Mouse (Mus musculus) forebrain, embryonic 12.5 days (tissue): ENCODE data around the gene Kcne4. TPM values are rescaled to one million over a fixed set of nuclear protein-coding genes. Genes with fewer than 3 reads are reported as not detected.
"Not testable (repeated sequence)": the region's sequence is repeated elsewhere in the genome, so short reads cannot be mapped to it uniquely, and the experiment has no call there.

Experiments used
- ATAC-seq: fragments of 200-750 bp; cut with Nextera tagmentation; 2 replicates; pipeline ENCODE4 v1.8.0; 2017; ENCODE audit warnings: moderate TSS enrichment; ENCODE audit not compliant: low FRiP score
- H3K27ac ChIP-seq: fragments of 300-500 bp; sonication (generic); 2 replicates; pipeline ENCODE4 v1.5.1; 2016; ENCODE audit warnings: mild to moderate bottlenecking
- H3K27me3 ChIP-seq: fragments of 300-500 bp; sonication (generic); 2 replicates; pipeline ENCODE4 v1.6.1; 2016; ENCODE audit warnings: mild to moderate bottlenecking
- H3K36me3 ChIP-seq: fragments of 300-500 bp; sonication (generic); replicated peaks from 2 replicates; pipeline ENCODE4 v1.6.1; 2016; ENCODE audit warnings: mild to moderate bottlenecking
- H3K4me1 ChIP-seq: fragments of 300-500 bp; sonication (generic); 2 replicates; pipeline ENCODE4 v1.6.1; 2016
- H3K4me2 ChIP-seq: fragments of 300-500 bp; sonication (generic); 2 replicates; pipeline ENCODE4 v1.6.1; 2016; ENCODE audit warnings: mild to moderate bottlenecking, moderate library complexity
- H3K4me3 ChIP-seq: fragments of 300-500 bp; sonication (generic); replicated peaks from 2 replicates; pipeline ENCODE4 v1.5.1; 2016; ENCODE audit warnings: mild to moderate bottlenecking
- H3K9ac ChIP-seq: fragments of 300-500 bp; sonication (generic); 2 replicates; pipeline ENCODE4 v1.6.1; 2016; ENCODE audit warnings: mild to moderate bottlenecking
- H3K9me3 ChIP-seq: fragments of 300-500 bp; sonication (generic); 2 replicates; pipeline ENCODE4 v1.6.1; 2016
- WGBS: fragments of 180-500 bp; shearing (Covaris S2); methylation state at CpG from one replicate; pipeline ENCODE4 v1.1.7; 2016; 5-methylcytosine and 5-hydroxymethylcytosine counted together
- polyA plus RNA-seq: library from polyadenylated mRNA; unstranded; fragments of >200 nt; fragmentation: Nextera tagmentation; extraction: Ambion mirVana; gene quantifications from 2 replicates; pipeline ENCODE4 v1.2.1, GENCODE M21; 2016

The Kcne4 gene
- 1.0 and 1.2 TPM in 2 replicates for polyA plus RNA-seq

GRCm38 (mm10) chr1:78816639-78817038 lies at the start of gene Kcne4:
Kcne4 (plus strand) TSS chr1:78816758.
- Histone ChIP-seq H3K27ac (no peak within 1 kb of the TSS), H3K4me1 (no peaks in the 10 kb centered on the region), H3K27me3 (no peaks in the 10 kb centered on the region), H3K9ac (no peak within 1 kb of the TSS), H3K4me3 (no peak within 1 kb of the TSS), H3K36me3 (no peaks in the 10 kb centered on the region), H3K4me2 (no peak within 1 kb of the TSS), H3K9me3 (no peaks in the 10 kb centered on the region)
- 80% methylated on average over 10 of the region's 10 CpGs for WGBS
- no peak for ATAC-seq

- ATAC-seq = no peak
- no peak overlapping the region for H3K27ac ChIP-seq
- H3K4me3 ChIP-seq = no peak overlapping the region
- H3K9ac ChIP-seq = no peak overlapping the region
- no peaks in the 10 kb centered on the region for H3K36me3 ChIP-seq
- no peaks in the 10 kb centered on the region for H3K27me3 ChIP-seq
- no peaks in the 10 kb centered on the region; the same call in 1 of the 2 replicates for H3K4me1 ChIP-seq
- no peaks in the 10 kb centered on the region for H3K9me3 ChIP-seq
- no peak overlapping the region for H3K4me2 ChIP-seq
- WGBS = 62% methylated on average over 5 of the region's 5 CpGs
Measured at GRCm38 (mm10) chr1:78781899-78782298, 34.7 kb upstream of the Kcne4 start.

- H3K27me3 ChIP-seq, H3K9ac ChIP-seq, H3K9me3 ChIP-seq, H3K4me3 ChIP-seq, H3K27ac ChIP-seq, H3K36me3 ChIP-seq, H3K4me2 ChIP-seq, H3K4me1 ChIP-seq, ATAC-seq: not testable (repeated sequence)
- WGBS = 95% methylated on average over 9 of the region's 9 CpGs
Measured at GRCm38 (mm10) chr1:78784936-78785335, 31.6 kb upstream of the Kcne4 start.

GRCm38 (mm10) chr1:78789744-78790143 lies 26.8 kb upstream of the Kcne4 start:
- no peak overlapping the region for H3K9ac ChIP-seq
- no peak overlapping the region for H3K27ac ChIP-seq
- H3K36me3 ChIP-seq = no peaks in the 10 kb centered on the region
- WGBS = 61% methylated on average over 1 of the region's 1 CpGs
- no peak for ATAC-seq
- H3K27me3 ChIP-seq = no peaks in the 10 kb centered on the region
- H3K4me1 ChIP-seq = no peaks in the 10 kb centered on the region
- no peak overlapping the region for H3K4me2 ChIP-seq
- H3K9me3 ChIP-seq = no peaks in the 10 kb centered on the region
- no peak overlapping the region for H3K4me3 ChIP-seq

- H3K36me3 ChIP-seq = no peaks in the 10 kb centered on the region
- no peaks in the 10 kb centered on the region for H3K4me1 ChIP-seq
- ATAC-seq = no peak
- no peak overlapping the region for H3K4me2 ChIP-seq
- no peak overlapping the region for H3K4me3 ChIP-seq
- H3K27ac ChIP-seq = no peak overlapping the region
- H3K9me3 ChIP-seq = no peaks in the 10 kb centered on the region
- H3K27me3 ChIP-seq = no peaks in the 10 kb centered on the region
- H3K9ac ChIP-seq = no peak overlapping the region
Measured at GRCm38 (mm10) chr1:78807428-78807827, 9.1 kb upstream of the Kcne4 start.

- H3K27me3 ChIP-seq = no peaks in the 10 kb centered on the region
Measured at GRCm38 (mm10) chr1:78809819-78810218, 6.7 kb upstream of the Kcne4 start.

GRCm38 (mm10) chr1:78810904-78811303 lies 5.7 kb upstream of the Kcne4 start:
- Histone ChIP-seq H3K4me2 (no peak overlapping the region), H3K9ac (no peak overlapping the region), H3K4me3 (no peak overlapping the region), H3K9me3 (no peaks in the 10 kb centered on the region), H3K27ac (no peak overlapping the region), H3K4me1 (no peaks in the 10 kb centered on the region), H3K27me3 (no peaks in the 10 kb centered on the region), H3K36me3 (no peaks in the 10 kb centered on the region)
- 78% methylated on average over 3 of the region's 3 CpGs for WGBS
- ATAC-seq = no peak

More at GRCm38 (mm10) chr1:78809819-78810218, 6.7 kb upstream of the Kcne4 start:
- no peaks in the 10 kb centered on the region for H3K4me1 ChIP-seq
- ATAC-seq = no peak
- no peak overlapping the region for H3K27ac ChIP-seq
- whole genome bisulfite sequencing = 85% methylated on average over 4 of the region's 4 CpGs
- H3K4me2 ChIP-seq = no peak overlapping the region
- no peak overlapping the region for H3K4me3 ChIP-seq
- H3K9ac ChIP-seq = no peak overlapping the region
- H3K36me3 ChIP-seq = no peaks in the 10 kb centered on the region
- no peaks in the 10 kb centered on the region for H3K9me3 ChIP-seq

- H3K9me3 ChIP-seq = no peaks in the 10 kb centered on the region
- H3K36me3 ChIP-seq = no peaks in the 10 kb centered on the region
- H3K27me3 ChIP-seq = no peaks in the 10 kb centered on the region
- H3K9ac ChIP-seq = no peak overlapping the region
- no peak overlapping the region for H3K27ac ChIP-seq
- H3K4me2 ChIP-seq = no peak overlapping the region
- ATAC-seq = no peak
- no peaks in the 10 kb centered on the region for H3K4me1 ChIP-seq
- 87% methylated on average over 10 of the region's 10 CpGs for WGBS
- H3K4me3 ChIP-seq = no peak overlapping the region
Measured at GRCm38 (mm10) chr1:78811975-78812490, 4.5 kb upstream of the Kcne4 start.

- Histone ChIP-seq H3K4me1 (no peaks in the 10 kb centered on the region), H3K4me3 (no peak overlapping the region), H3K9ac (no peak overlapping the region), H3K27ac (no peak overlapping the region), H3K27me3 (no peaks in the 10 kb centered on the region), H3K4me2 (no peak overlapping the region), H3K36me3 (no peaks in the 10 kb centered on the region), H3K9me3 (no peaks in the 10 kb centered on the region)
- WGBS = 88% methylated on average over 16 of the region's 16 CpGs
- no peak for ATAC-seq
Measured at GRCm38 (mm10) chr1:78817756-78818155, 1.2 kb downstream of the Kcne4 start.

- Histone ChIP-seq H3K36me3 (no peaks in the 10 kb centered on the region), H3K4me1 (no peaks in the 10 kb centered on the region), H3K4me3 (no peak overlapping the region), H3K27me3 (no peaks in the 10 kb centered on the region), H3K9me3 (no peaks in the 10 kb centered on the region), H3K27ac (no peak overlapping the region), H3K9ac (no peak overlapping the region), H3K4me2 (no peak overlapping the region)
- ATAC-seq = no peak
- 69% methylated on average over 11 of the region's 11 CpGs for WGBS
Measured at GRCm38 (mm10) chr1:78818630-78819526, 2.3 kb downstream of the Kcne4 start.

GRCm38 (mm10) chr1:78819592-78819991 lies 3.0 kb downstream of the Kcne4 start:
- ATAC-seq = no peak; the same call in 1 of the 2 replicates
- Histone ChIP-seq H3K27ac (no peak overlapping the region), H3K27me3 (no peaks in the 10 kb centered on the region), H3K4me2 (no peak overlapping the region), H3K9ac (no peak overlapping the region), H3K4me1 (no peaks in the 10 kb centered on the region), H3K4me3 (no peak overlapping the region), H3K36me3 (no peaks in the 10 kb centered on the region), H3K9me3 (no peaks in the 10 kb centered on the region)
- WGBS = 51% methylated on average over 7 of the region's 7 CpGs

GRCm38 (mm10) chr1:78820176-78820575 lies 3.6 kb downstream of the Kcne4 start:
- no peak for ATAC-seq

GRCm38 (mm10) chr1:78821111-78821510 lies 4.6 kb downstream of the Kcne4 start:
- 80% methylated on average over 9 of the region's 9 CpGs for WGBS
- ATAC-seq = no peak
- no peaks in the 10 kb centered on the region for H3K36me3 ChIP-seq
- H3K27ac ChIP-seq = no peak overlapping the region
- H3K4me3 ChIP-seq = no peak overlapping the region
- H3K4me1 ChIP-seq = no peaks in the 10 kb centered on the region
- H3K9me3 ChIP-seq = no peaks in the 10 kb centered on the region
- no peaks in the 10 kb centered on the region for H3K27me3 ChIP-seq
- H3K9ac ChIP-seq = no peak overlapping the region
- H3K4me2 ChIP-seq = no peak overlapping the region

More at GRCm38 (mm10) chr1:78820176-78820575, 3.6 kb downstream of the Kcne4 start:
- no peak overlapping the region for H3K4me3 ChIP-seq
- H3K9me3 ChIP-seq = no peaks in the 10 kb centered on the region
- no peak overlapping the region for H3K9ac ChIP-seq
- no peak overlapping the region for H3K27ac ChIP-seq
- 73% methylated on average over 8 of the region's 8 CpGs for WGBS
- H3K27me3 ChIP-seq = no peaks in the 10 kb centered on the region
- H3K36me3 ChIP-seq = no peaks in the 10 kb centered on the region
- H3K4me2 ChIP-seq = no peak overlapping the region
- H3K4me1 ChIP-seq = no peaks in the 10 kb centered on the region
